Mouse (Mus musculus) left cerebral cortex, adult 18-20 months (tissue): ENCODE data around the gene Manbal. TPM values are rescaled to one million over a fixed set of nuclear protein-coding genes. Genes with fewer than 3 reads are reported as not detected.
A peak's percentile ranks its signal among the peaks of the same experiment; 100 is the strongest.

Source experiments
- DNase-seq, 2 experiments: peaks; one replicate each; pipeline ENCODE4 v3.0.0; 2021 to 2022; ENCODE audit warnings: low spot score in 2 of 2, mixed read lengths in 1 of 2
- total RNA-seq, 2 experiments: library from RNA; stranded (reverse); gene quantifications; 2 replicates each; pipeline ENCODE4 v1.2.3; 2021

Manbal gene
- total RNA-seq, 2 experiments from 2014 or later = 54.6 to 56.6 TPM

DNA sequence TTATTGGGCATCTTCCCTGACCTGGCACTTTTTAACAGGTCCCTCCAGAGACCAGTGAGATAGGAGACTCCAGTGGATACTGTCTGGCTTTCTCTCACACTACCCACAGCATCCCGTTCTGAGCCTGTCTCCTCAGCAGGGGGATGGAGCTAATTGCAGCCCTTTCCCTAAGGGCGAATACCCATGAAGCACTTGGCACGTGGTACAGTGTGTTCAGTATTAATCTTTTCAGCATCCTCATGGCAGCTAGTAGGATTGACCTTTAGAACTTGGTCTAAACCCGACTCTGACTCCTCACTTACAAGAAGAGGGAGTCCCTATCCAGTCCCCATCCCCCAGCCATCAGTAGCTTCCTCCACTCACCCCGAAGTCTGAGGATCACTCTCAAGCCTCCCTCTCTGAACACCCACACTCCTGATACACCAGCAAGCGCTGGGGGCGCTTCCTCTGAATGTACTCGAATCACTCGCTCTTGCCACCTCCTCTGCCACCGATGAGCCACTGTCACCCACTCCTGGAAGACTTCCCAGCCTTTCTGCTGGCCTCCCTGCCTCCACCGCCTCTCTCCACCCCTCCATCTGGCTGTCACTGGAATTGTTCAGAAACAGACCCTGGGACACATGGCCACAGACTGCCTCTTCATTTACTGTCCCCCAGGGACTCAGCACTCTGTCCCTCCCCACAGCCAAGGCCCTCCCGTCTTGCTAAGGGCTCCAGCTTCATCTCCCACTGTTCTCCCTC lies 42.6 kb downstream of the Manbal start:
- peak; percentile 78 to 89 for DNase-seq

DNA sequence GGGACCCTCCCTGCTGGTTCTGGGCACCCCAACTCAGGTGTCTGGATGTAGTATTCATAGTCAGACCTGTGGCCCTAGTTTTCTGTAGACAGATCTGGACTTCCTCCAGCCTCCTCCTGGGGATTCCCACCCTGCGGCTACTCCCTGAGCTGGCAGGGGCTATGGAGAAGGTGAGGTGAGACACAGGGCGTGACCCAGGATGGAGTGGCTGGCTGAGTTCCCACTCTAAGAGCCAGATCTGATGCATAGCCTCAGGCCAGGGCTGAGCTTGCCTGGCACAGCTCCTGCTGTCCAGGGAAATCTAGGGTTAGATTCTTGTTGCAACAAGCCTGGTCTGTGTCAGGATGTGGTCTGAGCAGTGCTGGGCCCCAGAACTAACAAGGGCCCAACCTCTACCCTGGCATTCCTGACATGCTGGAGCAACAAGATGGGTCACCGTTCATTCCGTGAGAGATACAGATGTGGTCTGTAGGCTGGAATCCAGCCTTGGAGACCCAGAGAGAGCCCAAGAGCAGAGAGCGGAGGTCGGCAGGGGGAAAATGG lies 43.8 kb downstream of the Manbal start:
- no peak for DNase-seq

DNA sequence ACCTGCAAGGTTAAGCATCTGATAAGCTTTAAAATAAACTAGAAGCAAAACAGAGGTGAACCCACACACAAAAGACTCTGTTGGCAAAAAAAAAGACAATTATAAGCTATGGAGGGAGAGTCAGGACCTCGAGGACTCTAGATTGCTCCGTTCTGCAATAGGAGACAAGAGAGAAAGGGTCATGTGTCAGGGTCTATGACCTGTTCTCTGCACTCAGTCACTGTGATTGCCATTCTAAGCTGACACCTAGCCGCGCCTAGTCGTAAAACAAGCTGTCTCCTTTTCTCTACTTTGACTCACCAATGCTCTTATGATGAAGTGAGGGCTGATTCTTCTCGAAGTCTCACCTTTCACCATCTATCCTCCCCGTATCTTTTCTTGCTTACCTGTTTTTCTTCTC lies 45.1 kb downstream of the Manbal start:
- DNase-seq = no peak

DNA sequence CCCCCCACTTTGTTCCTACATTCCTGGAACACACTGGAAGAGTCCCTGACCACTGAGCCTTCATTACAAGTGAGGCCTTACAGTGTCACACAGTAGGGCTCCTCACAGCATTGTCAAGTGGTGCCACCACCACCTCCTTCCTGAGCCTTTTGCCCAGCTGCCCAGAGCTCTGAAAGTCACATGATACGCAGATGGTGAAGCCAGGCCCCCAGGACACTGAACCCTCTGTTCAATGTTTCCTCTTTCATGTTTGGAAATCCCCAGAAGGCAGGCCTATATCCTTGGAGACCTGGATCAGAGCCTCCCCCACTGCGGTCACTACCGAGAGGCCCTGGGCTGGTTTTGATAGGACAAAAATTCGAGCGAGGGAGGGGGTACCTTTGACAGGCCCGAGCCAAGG lies 49.8 kb downstream of the Manbal start:
- no peak for DNase-seq

DNA sequence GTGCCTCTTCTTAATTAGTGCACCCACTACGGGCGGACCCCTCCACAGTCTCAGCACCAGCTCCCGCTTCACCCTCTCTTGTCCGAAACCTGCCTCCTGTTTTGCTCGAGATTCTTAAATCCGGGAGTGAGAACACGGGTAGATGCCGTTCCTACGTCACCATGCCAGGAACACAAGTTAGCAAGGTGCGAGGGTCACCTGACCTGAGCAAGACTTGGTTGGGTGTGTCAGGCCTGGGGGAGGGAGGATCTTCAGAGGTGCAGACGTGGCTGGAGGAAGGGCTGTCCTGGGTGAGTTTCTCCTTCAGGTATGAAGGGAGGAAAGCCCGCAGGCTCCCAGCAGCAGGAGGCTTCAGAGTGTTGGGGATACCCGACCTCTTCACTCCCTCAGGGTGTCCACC lies 50.8 kb downstream of the Manbal start, which contains the start of gene Src:
Src (plus strand) TSS at position 239 of the 400 bp plus-strand sequence.
- DNase-seq = no peak

DNA sequence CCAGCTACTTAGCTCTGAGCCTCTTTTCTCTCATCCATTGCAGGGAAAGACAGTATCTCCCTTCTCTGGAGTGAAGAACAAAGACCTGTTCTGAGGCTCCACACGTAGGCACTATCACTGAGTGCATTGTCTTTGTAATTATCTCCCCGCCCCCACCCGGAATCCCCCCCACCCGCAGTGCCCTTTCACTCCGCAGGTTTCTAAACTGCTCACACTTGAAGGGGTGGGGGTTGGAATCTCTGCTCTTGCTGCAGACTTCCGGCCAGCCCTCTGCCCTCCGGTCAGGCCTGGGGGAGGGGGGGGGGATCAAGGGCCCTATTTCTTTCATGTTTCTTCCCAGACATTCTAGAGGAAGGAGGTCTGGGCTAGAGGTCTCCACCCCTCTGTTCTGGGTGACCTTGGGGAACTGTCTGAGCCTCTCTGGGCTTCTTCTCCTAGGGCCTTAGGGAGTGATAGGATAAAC lies 51.2 kb downstream of the Manbal start:
- DNase-seq = no peak

DNA sequence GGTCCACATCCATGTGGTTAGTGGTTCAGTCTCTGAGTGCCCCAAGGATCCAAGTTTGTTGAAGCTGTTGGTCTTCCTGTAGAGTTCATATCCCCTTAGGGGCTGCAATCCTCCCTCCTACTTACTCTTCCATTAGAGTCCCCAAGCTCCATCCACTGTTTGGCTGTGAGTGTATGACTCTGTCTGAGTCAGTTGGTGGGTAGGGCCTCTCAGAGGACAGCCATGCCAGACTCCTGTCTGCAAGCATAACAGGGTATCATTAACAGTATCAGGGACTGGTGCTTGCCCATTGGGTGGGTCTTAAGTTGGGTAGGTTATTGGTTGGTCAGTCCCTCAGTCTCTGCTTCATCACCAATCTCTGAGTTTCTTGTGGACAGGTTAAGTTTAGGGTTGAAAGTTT lies 52.1 kb downstream of the Manbal start:
- no peak for DNase-seq

DNA sequence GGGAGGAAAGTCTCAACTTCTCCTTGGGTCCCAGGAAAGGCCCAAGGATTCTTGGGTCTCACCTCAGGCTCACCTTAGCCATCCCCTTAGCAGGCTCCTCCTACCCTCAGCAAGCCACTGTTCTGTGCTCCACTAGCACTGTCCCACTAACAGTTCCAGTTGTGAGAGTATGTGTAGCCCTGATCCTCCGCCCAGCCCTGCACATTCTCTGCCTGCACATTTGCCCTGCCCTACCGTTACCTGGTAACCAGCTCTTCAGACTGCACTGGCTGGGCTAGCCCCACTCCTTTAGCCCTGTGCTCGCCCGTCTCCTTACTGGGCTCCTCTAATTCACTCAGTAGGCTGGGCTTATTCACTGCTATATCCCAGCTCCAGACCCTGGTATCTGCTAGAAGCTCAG lies 53.0 kb downstream of the Manbal start:
- DNase-seq = no peak

DNA sequence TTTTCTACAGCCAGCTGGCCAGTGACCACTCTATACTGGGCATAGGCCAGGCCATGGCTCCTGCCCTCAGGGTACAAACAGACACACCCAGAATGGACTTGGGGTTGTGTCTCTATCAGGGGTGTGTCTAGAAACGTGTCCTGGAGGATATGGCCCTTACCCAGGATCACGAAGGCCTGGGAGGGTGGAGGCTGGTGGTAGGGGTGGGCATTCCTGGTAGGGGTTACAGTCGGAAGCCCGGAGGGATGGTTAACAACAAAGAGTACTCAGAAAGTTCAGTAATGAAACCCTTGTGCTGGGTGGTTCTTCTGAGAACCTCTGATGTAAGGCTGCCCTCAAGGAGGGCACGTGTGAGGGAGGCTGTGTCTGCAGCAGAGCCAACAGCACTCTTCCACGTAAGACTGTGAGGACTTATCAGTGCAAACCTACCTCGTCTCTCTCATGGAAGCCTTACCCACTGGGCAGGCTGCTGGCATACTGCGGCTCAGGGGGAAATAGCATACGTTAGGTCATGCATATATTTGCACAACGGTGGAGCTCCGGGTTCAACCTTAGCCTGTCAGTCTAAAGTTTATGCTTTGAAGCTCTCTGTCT lies 54.8 kb downstream of the Manbal start:
- DNase-seq = no peak

DNA sequence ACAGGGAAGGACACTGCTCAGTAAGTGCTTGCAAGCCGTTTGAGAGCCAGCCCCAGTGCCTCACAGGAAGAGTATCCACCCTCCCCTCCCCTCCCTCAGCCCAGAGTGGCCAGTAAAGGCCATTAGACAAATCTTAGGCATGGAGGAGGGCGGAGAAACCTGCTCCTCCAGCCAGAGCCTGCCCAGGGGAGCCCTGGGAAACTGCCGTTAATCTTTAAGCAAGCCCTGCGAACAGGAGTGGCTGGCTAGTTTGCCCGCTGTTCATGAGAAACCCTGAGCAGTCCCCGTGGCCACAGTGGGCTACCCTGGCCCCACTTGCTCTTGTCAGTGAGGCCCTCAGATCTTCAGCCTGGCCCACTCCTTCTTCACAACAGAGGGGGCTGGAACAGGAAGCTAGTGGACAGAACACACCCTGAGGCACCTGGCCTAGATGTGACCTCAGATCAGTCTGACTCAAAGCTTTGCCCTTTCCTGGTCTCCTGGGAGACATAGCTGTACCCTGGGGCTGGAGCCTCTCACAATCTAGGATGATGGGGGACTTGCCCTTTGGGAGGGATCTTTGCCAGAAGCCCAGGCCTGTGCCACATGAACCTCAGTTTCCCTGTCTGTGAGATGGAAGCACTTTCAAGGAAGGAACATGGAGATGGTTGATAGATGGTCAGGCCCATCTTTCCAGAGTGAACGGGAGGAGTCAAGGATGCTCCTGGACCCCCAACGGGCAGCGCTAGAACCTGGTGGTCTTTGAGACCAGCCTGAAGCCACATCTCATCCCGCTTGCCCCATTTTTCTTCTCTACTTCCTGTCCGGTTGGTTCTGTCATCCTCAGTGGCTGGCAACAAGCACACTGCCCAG lies 55.7 kb downstream of the Manbal start:
- no peak for DNase-seq

DNA sequence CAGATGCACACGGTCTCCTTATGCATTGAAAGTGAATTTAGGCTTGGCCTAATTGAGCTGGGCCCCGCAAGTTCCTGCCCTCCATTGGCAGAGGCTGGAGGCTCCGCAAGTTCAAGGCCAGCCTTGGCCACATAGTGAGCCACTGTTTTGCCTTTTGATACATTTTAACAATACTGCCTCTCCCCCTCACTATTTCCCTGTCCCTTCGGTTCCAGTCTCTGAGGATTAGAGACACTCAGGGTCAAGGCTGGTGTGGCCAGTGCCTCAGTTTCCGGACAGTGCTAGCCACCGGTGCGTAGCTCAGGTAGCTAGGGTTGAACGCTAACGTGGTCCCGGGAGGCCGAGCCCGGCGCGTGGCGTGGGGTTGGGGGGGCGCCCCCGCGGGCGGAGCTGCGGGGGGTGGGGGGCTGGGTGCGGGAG lies 56.3 kb downstream of the Manbal start:
- no peak for DNase-seq

DNA sequence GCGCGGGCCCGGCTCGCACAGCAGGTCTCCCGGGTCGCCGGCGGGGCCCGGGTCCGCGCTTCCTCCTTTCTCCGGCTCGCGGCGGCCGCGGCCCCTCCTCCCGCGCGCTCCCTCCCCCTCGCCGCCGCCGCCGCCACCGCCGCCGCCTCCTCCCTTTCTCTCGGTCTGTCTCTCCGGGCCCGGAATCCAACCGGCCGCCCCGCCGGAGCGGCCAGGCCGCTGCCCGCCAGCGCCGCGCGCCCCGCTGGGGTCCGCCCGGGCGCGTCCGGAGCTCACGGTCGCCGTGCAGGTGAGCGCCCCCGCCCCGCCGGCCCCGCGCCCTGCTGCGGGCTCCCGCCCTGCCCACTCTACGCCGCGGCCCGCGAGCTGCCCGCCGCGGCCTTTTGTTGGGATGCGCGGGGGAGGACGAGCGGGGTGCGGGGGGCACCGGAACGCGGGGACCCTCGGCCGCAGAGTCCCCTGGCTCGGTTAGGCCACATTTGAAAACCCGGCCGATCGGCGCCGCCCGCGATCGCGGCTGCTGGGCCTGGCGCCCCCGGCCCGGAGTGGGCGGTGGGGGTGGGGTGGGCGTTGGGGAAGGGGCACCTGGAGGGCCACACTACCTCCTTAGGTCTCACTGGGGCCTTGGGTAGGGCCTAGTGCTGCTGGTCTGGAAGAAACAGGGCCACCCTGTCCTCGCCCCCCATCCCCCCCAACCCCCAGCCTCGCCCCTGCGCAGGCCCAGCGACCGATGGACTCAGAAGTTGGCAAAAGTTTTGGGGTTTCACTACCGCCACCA lies 56.9 kb downstream of the Manbal start:
- DNase-seq = peak in 1 of 2 experiments; percentile 56

DNA sequence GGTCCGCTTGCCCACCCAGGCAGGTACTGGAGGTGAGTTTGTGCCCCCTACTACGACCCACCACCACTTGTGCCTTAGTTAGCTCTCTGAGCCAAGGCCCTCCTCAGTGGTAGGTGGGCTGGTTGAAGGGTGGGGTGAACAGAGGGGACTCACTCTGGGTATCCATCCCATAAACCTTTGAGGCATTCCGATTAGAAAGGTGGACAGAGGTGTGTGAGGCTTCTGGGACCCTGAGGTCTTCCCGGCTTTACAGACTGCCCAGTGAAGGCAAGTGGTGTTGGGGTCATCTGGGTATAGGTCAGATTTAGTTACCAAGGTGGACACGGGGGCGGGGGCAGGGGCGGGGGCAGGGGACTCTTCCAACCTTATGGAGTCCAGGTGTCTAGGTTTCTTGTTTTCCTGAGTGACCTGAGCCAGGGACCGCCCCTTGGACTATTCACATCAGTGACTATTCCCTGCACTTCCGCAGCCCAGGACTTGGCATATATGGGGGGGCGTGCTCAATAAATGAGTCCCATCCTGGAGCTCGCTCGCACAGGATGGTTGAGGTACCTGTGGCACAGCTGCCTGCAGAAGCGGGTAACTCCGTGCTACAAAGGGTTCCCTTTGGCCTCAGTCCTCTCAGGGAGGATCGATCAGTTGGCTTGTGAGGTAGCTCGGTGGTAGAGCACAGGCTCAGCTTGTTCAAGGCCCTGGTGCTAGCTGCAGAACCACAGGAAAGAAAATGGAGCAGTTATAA lies 57.7 kb downstream of the Manbal start:
- no peak for DNase-seq

DNA sequence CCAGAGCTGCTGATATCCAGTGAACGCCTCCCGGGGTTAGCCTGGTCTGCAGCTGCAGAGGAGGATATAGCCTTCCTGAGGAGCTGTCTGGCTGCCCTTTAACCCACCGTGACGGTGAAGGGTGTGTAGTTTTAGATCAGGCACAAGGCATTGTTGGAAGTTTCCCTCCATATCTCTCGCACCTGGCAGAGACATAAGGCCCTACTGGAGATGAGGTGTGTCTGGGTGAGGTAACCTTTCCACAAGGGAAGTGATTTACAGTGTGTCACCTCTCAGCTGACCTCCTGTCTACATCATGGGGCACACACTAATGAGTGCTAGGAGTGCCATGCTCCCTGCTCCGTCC lies 58.2 kb downstream of the Manbal start:
- DNase-seq = no peak

DNA sequence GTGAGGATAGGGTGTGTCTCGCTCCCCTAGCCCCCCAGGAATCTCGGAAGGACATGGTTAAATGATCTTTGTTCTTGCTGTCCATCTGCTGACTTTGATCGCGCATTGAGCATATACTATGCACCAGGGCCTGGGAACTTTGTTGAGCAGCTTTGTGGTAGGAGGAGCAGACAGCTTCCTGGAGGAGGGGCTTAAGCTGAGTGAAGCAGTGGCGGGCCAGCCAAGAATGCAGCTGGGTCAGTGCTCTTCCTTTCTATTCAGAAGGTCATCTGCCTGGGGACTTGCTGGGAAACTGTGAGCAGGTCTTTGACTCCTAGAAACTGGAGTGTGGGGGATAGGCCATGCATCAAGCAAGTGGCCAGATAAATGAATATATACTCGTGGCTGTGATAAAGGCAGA lies 58.8 kb downstream of the Manbal start:
- DNase-seq = no peak

DNA sequence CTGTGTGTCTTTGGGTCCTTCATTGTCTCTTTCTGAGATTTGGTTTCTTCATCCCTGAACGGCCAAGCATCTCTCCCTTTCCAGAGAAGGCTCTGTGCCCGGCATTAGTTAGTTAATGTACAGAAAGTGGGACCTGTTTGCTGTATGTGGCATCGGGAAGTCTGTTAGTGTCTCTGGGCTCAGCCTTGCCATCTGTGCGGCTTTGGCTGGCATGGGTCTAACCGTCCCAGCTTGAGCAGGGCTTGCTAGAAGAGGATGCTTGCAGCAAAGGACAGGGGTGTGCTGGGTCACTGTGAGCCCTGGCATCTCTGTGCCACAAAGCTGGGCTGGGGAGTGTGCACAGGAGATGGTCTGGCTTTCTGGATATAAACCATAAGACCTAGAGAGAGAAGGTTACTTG lies 59.8 kb downstream of the Manbal start:
- no peak for DNase-seq

DNA sequence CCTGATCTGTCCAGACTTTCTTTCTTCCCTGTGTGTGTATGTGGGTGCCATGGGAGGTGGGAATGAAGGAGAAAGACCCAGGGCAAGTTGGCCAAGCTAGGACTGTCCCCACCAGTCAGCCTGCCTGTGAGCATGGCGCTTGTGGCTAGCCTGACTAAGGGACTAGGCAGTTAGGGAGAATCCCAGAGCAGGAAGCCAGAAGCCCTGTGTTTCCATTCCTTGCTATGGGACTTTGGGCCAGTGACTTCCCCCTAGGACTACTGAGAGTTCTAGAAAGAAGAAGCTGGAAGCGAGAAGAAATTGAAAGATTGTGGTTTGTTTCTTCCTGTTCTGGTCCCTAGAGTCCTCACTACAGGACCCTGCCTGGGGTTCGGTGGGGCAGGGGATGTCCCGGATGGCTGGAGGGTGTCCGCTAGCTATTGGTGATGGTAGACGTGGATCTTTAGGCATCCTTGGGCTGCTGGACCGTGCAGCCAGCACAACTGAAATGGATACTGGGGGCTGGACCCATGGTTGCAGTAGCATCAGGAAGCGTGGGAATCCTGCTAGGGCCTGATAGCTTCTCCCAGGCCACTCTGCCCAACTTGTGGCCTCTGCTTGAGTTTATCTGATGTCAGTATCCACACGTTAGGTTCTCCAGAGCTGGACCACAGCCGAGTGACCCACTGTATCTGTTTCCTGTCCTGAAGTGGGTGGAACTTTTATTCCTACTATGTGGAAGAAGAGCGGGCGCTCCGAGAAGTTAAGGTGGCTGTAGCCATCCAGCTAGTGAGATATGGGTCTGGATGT lies 61.2 kb downstream of the Manbal start:
- DNase-seq = no peak

DNA sequence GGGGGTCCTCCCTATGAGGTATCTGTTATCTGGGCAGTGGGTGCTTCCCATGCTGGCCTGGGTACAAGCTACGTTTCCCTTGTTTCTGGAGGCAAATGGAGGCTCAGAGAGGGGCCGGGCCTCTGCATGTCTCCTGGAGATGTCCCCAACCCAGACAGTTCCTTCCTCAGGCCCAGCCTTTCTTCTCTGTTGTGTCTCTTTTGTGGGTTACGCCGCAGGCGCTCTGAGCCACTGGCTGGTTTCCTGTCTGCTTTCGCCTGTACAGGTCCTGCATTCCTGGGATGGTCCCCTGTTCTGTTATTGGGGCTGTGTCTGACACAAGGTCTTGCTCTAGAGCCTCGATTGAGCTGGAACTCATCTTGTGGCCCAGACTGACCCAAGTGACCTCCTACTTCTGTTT lies 62.3 kb downstream of the Manbal start:
- no peak for DNase-seq

DNA sequence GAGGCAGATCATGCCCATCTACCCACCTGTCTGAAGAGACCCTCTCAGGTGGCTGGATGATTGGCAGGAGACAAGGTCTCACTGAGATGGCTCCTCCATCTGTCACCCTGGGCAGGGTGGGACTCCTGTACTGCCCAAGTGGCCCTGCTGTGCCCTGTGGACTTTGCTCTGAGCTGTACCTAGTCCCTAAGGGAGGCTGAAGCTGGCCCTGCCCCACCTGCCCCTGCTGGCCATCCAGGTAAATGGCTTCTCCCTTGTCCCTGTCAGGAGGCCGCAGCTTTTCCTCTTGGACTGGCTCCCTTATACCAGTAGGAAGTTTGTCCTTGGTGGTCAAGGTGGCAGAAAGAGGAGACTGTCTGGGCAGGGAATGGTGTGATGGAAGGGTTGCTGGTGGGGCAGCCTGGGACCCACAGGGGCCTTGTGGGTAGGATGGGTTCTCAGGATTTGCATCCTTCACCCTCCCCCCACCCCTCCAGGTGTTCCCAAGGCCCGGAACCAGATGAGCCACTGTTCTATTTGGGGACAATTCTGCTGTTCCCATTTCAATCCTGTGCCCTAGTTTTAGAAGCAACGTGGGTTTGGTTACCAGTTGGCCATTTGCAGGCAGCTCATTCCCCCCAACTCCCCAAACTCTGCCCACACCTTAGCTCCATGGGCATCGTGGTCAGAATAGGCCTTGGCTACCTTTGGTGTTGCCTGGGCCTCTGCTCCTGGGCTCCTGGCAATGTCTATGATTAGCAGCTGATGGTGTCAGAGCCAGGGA lies 63.5 kb downstream of the Manbal start:
- peak in 1 of 2 experiments; percentile 46 for DNase-seq
